Comparison of ENCODE assay signal across 25 mouse cellular contexts in genomic region chr1:50745049-50745448, GRCm38 (mm10).
DNase-seq lines count a peak whose midpoint lies in the region; ATAC-seq lines count a peak whose summit lies in the region.
"Had no signal": no experiment of that assay in that cellular context is flagged by ENCODE, and none has a peak within 500 bp of the region (broad histone marks: within the 10 kb centered on the region; RNA-seq: fewer than 3 reads in every experiment).

No protein-coding gene starts in this region.

- no peaks in the 10 kb centered on the region for H3K9me3 ChIP-seq in embryonic facial prominence, embryonic 14.5 days (ENCODE audit: control insufficient read depth, low read length)
- no peaks in the 10 kb centered on the region for H3K9me3 ChIP-seq in embryonic facial prominence, embryonic 10.5 days
- H3K9me3 ChIP-seq: embryonic facial prominence, embryonic 15.5 days; forebrain, embryonic 10.5 days; forebrain, embryonic 13.5 days; hindbrain, embryonic 10.5 days; hindbrain, embryonic 13.5 days; intestine, embryonic 15.5 days had no signal

- H3K27ac ChIP-seq in embryonic facial prominence, embryonic 14.5 days (replicated peaks; ENCODE audit: low read depth, low read length) = no peak overlapping the region
- no peak overlapping the region for H3K27ac ChIP-seq in embryonic facial prominence, embryonic 10.5 days (replicated peaks)
- H3K27ac ChIP-seq: embryonic facial prominence, embryonic 15.5 days; forebrain, embryonic 10.5 days; forebrain, embryonic 13.5 days; hindbrain, embryonic 10.5 days; hindbrain, embryonic 13.5 days; intestine, embryonic 15.5 days had no signal

- H3K27me3 ChIP-seq in embryonic facial prominence, embryonic 14.5 days (replicated peaks; ENCODE audit: control insufficient read depth, insufficient read depth, low read length) = no peaks in the 10 kb centered on the region
- no peaks in the 10 kb centered on the region for H3K27me3 ChIP-seq in embryonic facial prominence, embryonic 10.5 days (replicated peaks; ENCODE audit: low read depth, poor library complexity, severe bottlenecking)
- H3K27me3 ChIP-seq: embryonic facial prominence, embryonic 15.5 days; forebrain, embryonic 13.5 days; hindbrain, embryonic 13.5 days; intestine, embryonic 15.5 days had no signal

- no peaks in the 10 kb centered on the region for H3K36me3 ChIP-seq in embryonic facial prominence, embryonic 14.5 days (ENCODE audit: control insufficient read depth, insufficient read depth, low read length)
- H3K36me3 ChIP-seq in embryonic facial prominence, embryonic 10.5 days (replicated peaks) = no peaks in the 10 kb centered on the region
- H3K36me3 ChIP-seq: embryonic facial prominence, embryonic 15.5 days; forebrain, embryonic 10.5 days; hindbrain, embryonic 10.5 days; hindbrain, embryonic 13.5 days; intestine, embryonic 15.5 days had no signal

- no peak for ATAC-seq in embryonic facial prominence, embryonic 14.5 days (ENCODE audit: low read depth)
- ATAC-seq: CD4-positive, CD25-positive, alpha-beta regulatory T cell, adult 4 months; forebrain, embryonic 13.5 days; forebrain, embryonic 16.5 days; hindbrain, embryonic 16.5 days; intestine, embryonic 15.5 days had no signal

- 62% methylated on average over 5 of the region's 5 CpGs for WGBS in embryonic facial prominence, embryonic 14.5 days
- 80% methylated on average over 5 of the region's 5 CpGs for WGBS in embryonic facial prominence, embryonic 10.5 days

- peak; percentile 10 for DNase-seq in embryonic facial prominence, embryonic 14.5 days (ENCODE audit: low spot score)
- no peak for DNase-seq in embryonic facial prominence, embryonic 10.5 days (ENCODE audit: low spot score)
- DNase-seq in retina, postnatal 1 day = peak; percentile 34
- no peak for DNase-seq in retina, embryonic 14.5 days (ENCODE audit: low spot score)
- peak; percentile 3 for DNase-seq in mesoderm, embryonic 11.5 days (ENCODE audit: low read depth, low spot score)
- DNase-seq in heart, postnatal 4 days = no peak
- DNase-seq: adrenal gland, adult 2 months; adrenal gland, postnatal 14 days; cerebellum, adult 11 months; cerebellum, adult 2 months; cerebellum, adult 9-11 months; cerebellum, postnatal 25 days; gastrocnemius, postnatal 10 days; gastrocnemius, postnatal 36 days; heart, adult 11 months had no signal

- H3K9ac ChIP-seq in embryonic facial prominence, embryonic 14.5 days (ENCODE audit: low read depth, low read length) = no peak overlapping the region
- H3K9ac ChIP-seq: embryonic facial prominence, embryonic 15.5 days; forebrain, embryonic 13.5 days; hindbrain, embryonic 13.5 days; intestine, embryonic 15.5 days had no signal

- no peaks in the 10 kb centered on the region for H3K4me1 ChIP-seq in embryonic facial prominence, embryonic 14.5 days (ENCODE audit: control insufficient read depth, insufficient read depth, low read length)
- no peaks in the 10 kb centered on the region for H3K4me1 ChIP-seq in embryonic facial prominence, embryonic 10.5 days
- H3K4me1 ChIP-seq: embryonic facial prominence, embryonic 15.5 days; forebrain, embryonic 10.5 days; forebrain, embryonic 13.5 days; hindbrain, embryonic 10.5 days; hindbrain, embryonic 13.5 days; intestine, embryonic 15.5 days had no signal

- no peak overlapping the region for H3K4me2 ChIP-seq in embryonic facial prominence, embryonic 14.5 days (ENCODE audit: low read depth, low read length)
- H3K4me2 ChIP-seq: embryonic facial prominence, embryonic 15.5 days; forebrain, embryonic 13.5 days; heart, embryonic 11.5 days; hindbrain, embryonic 13.5 days; intestine, embryonic 15.5 days had no signal

- no peak overlapping the region for H3K4me3 ChIP-seq in embryonic facial prominence, embryonic 14.5 days (ENCODE audit: low read depth, low read length)
- H3K4me3 ChIP-seq in embryonic facial prominence, embryonic 10.5 days = no peak overlapping the region
- H3K4me3 ChIP-seq: embryonic facial prominence, embryonic 15.5 days; forebrain, embryonic 10.5 days; forebrain, embryonic 13.5 days; hindbrain, embryonic 10.5 days; hindbrain, embryonic 13.5 days; intestine, embryonic 15.5 days had no signal

Comparison
In these comparisons a context has a peak if more than half of its experiments do, and no peak if none do; other contexts are left out.
1. DNase-seq: peak in embryonic facial prominence, embryonic 14.5 days (single experiment), retina, postnatal 1 day (single experiment) and mesoderm, embryonic 11.5 days (single experiment); none in embryonic facial prominence, embryonic 10.5 days (single experiment), retina, embryonic 14.5 days (single experiment) and heart, postnatal 4 days (single experiment).